Mouse (Mus musculus) left cerebral cortex, postnatal 36 days (tissue): ENCODE data around the gene Ankrd12. TPM values are rescaled to one million over a fixed set of nuclear protein-coding genes. Genes with fewer than 3 reads are reported as not detected.
"Not testable (repeated sequence)": the region's sequence is repeated elsewhere in the genome, so short reads cannot be mapped to it uniquely, and the experiment has no call there.

Experiments used
- DNase-seq, 2 experiments: peaks; one replicate each; pipeline ENCODE4 v3.0.0; 2021 to 2022; ENCODE audit warnings: low spot score in 2 of 2, mixed read lengths in 1 of 2
- intact Hi-C: fragments of 180-260 bp; cut with DNase I; formaldehyde crosslinking; loops from one replicate; pipeline ENCODE4 v1.15.1; 2025
- total RNA-seq, 2 experiments: library from RNA; stranded (reverse); gene quantifications; 2 replicates each; pipeline ENCODE4 v1.2.3; 2021

Gene Ankrd12
- total RNA-seq, 2 experiments from 2014 or later, result 217 to 219 TPM

- no peak for DNase-seq
- intact Hi-C loops, result no loop called here
Measured at GRCm38 (mm10) chr17:66011790-66012189, 65.1 kb downstream of the Ankrd12 start.

- no peak for DNase-seq
- intact Hi-C loops, result no loop called here
Measured at GRCm38 (mm10) chr17:66007892-66008291, 69.0 kb downstream of the Ankrd12 start.

- intact Hi-C loops, result no loop called here
- no peak for DNase-seq
Measured at GRCm38 (mm10) chr17:66007473-66007872, 69.4 kb downstream of the Ankrd12 start.

- DNase-seq, result no peak
- intact Hi-C loops, result no loop called here
Measured at GRCm38 (mm10) chr17:65988151-65988820, 88.6 kb downstream of the Ankrd12 start.

- DNase-seq, intact Hi-C loops: not testable (repeated sequence)
Measured at GRCm38 (mm10) chr17:65976720-65977119, 100.2 kb downstream of the Ankrd12 start.

GRCm38 (mm10) chr17:65967751-65968150 is 109.1 kb downstream of the Ankrd12 start:
- intact Hi-C loops, result no loop called here
- DNase-seq, result no peak

- intact Hi-C loops, result no loop called here
- DNase-seq, result no peak
Measured at GRCm38 (mm10) chr17:65962263-65962662, 114.6 kb downstream of the Ankrd12 start.

GRCm38 (mm10) chr17:65961606-65962136 is 115.2 kb downstream of the Ankrd12 start:
- intact Hi-C loops, result no loop called here
- no peak for DNase-seq

- intact Hi-C loops, result loop anchor here (10.0 kb wide), 1 partner anchor 146 kb away; the partner anchor contains the start of gene Ndufv2
- DNase-seq, result no peak
Measured at GRCm38 (mm10) chr17:65959011-65959410, 117.9 kb downstream of the Ankrd12 start.

- no peak for DNase-seq
- intact Hi-C loops, result loop anchor here (10.0 kb wide), 1 partner anchor 146 kb away; the partner anchor contains the start of gene Ndufv2
Measured at GRCm38 (mm10) chr17:65958366-65958765, 118.5 kb downstream of the Ankrd12 start.

GRCm38 (mm10) chr17:65957782-65958325 is 119.0 kb downstream of the Ankrd12 start:
- intact Hi-C loops, result loop anchor here (10.0 kb wide), 1 partner anchor 147 kb away; the partner anchor contains the start of gene Ndufv2
- DNase-seq, result no peak

- intact Hi-C loops, result loop anchor here (10.0 kb wide), 1 partner anchor 148 kb away; the partner anchor contains the start of gene Ndufv2
- no peak for DNase-seq
Measured at GRCm38 (mm10) chr17:65956993-65957781, 119.7 kb downstream of the Ankrd12 start.

- DNase-seq, result no peak
- intact Hi-C loops, result loop anchor here (10.0 kb wide), 1 partner anchor 149 kb away; the partner anchor contains the start of gene Ndufv2
Measured at GRCm38 (mm10) chr17:65956140-65956539, 120.7 kb downstream of the Ankrd12 start.

- intact Hi-C loops, result loop anchor here (5.0 to 10.0 kb wide), 3 partner anchors 67 to 151 kb away; partner anchors contain the start of genes Ndufv2 and Ralbp1
- no peak for DNase-seq
Measured at GRCm38 (mm10) chr17:65953959-65954358, 122.9 kb downstream of the Ankrd12 start.

- DNase-seq, result no peak
- intact Hi-C loops, result loop anchor here (5.0 to 10.0 kb wide), 3 partner anchors 65 to 153 kb away; partner anchors contain the start of genes Ndufv2 and Ralbp1
Measured at GRCm38 (mm10) chr17:65952083-65952482, 124.8 kb downstream of the Ankrd12 start.

- peak; percentile 89 to 92 for DNase-seq
- intact Hi-C loops, result loop anchor here (1.0 to 10.0 kb wide), 4 partner anchors 45 to 154 kb away; partner anchors contain the start of genes Ndufv2 and Ralbp1
Measured at GRCm38 (mm10) chr17:65950622-65951404, 126.1 kb downstream of the Ankrd12 start, which contains the start of gene Twsg1. TSS of gene Twsg1 (minus strand) at chr17:65951226.

- no peak for DNase-seq
- intact Hi-C loops, result loop anchor here (1.0 to 10.0 kb wide), 4 partner anchors 44 to 155 kb away; partner anchors contain the start of genes Ndufv2 and Ralbp1
Measured at GRCm38 (mm10) chr17:65950183-65950582, 126.7 kb downstream of the Ankrd12 start.

- DNase-seq, result no peak
- intact Hi-C loops, result no loop called here
Measured at GRCm38 (mm10) chr17:65947307-65947706, 129.6 kb downstream of the Ankrd12 start.

GRCm38 (mm10) chr17:65945420-65945819 is 131.5 kb downstream of the Ankrd12 start:
- intact Hi-C loops, result no loop called here
- DNase-seq, result no peak
